Mouse (Mus musculus) embryonic fibroblast, embryonic 13.5 days (primary cell): ENCODE results near the gene Dip2c.

Source experiments
- CTCF ChIP-seq: IDR thresholded peaks from 2 replicates; pipeline ENCODE4 v1.5.1; 2011; ENCODE audit warnings: mild to moderate bottlenecking, control low read depth, low read length, moderate library complexity, borderline replicate concordance; ENCODE audit not compliant: insufficient read depth
- POLR2A ChIP-seq: IDR thresholded peaks from 2 replicates; pipeline ENCODE4 v1.6.1; 2011; ENCODE audit warnings: low read depth, mild to moderate bottlenecking, control low read depth, low read length, moderate library complexity

DNA sequence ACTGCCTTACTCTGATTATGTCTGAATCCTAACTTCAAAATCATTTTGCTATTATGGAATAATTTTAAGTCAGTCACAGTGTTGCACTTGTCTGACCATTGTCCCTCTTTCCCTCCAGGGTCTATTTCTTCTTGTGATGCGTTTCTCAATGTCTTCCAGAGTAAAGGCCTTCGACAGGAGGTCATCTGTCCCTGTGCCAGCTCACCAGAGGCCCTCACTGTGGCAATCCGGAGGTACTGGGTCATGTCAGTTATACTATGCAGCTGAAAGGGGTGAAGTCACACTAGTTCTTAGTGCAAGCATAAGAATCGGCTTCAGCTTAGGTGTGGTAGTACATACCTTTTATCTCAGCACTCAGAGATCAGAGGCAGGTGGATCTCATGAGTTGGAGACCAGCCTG, 300.4 kb downstream of the Dip2c start:
- no peak for TF ChIP-seq POLR2A
- no peak for TF ChIP-seq CTCF
